Mouse (Mus musculus): Measurements from ENCODE around the gene Tox2.

Gene Tox2

DNA sequence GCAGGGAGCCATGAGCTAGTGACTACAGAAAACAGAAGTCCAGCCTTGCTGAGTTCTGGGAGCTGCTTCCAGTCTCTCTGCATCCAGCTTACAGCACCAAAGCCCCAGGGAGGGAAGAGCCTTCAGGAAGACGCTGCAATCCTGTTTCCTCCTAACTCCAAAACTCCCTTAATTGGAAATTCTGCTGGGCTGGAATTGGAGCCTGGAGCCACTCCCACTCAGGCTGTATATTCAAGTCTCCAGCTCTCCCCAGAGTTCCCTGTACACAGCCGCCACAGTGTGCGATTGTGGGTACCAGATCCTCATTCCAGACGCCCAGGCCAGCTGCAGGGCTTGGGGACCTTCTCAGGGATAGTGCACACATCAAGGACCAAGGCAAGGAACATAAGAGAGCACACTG is 167.2 kb downstream of the Tox2 start:
- DNase-seq (ENCODE audit: low spot score) = no peak

- no peak for DNase-seq (ENCODE audit: low spot score)
Observed at GRCm38 (mm10) chr2:163372627-163373026, 169.7 kb downstream of the Tox2 start.

Measured in lung, postnatal 25 days (tissue).